Mouse (Mus musculus) stomach, postnatal 0 days (tissue): ENCODE measurements around the gene Rpl14.

ENCODE experiments used
- CTCF ChIP-seq: IDR thresholded peaks from 2 replicates; pipeline ENCODE4 v1.5.1; 2016; ENCODE audit warnings: antibody characterized with exemption, low read depth, mild to moderate bottlenecking, moderate library complexity
- EP300 ChIP-seq: optimal IDR thresholded peaks from 2 replicates; pipeline ENCODE3; 2016; ENCODE audit warnings: antibody characterized with exemption

GRCm38 (mm10) chr9:120611055-120611454 lies 39.8 kb downstream of the Rpl14 start:
- TF ChIP-seq CTCF = no peak
- no peak for TF ChIP-seq EP300
